Mouse (Mus musculus) retina, embryonic 14.5 days (tissue): Measurements from ENCODE around the gene Olfr417.
"Not testable (repeated sequence)": the region's sequence is repeated elsewhere in the genome, so short reads cannot be mapped to it uniquely, and the experiment has no call there.

Experiments
- DNase-seq: peaks from one replicate; pipeline ENCODE4 v3.0.0-alpha.2; 2015; ENCODE audit warnings: low spot score

The Olfr417 gene

DNA sequence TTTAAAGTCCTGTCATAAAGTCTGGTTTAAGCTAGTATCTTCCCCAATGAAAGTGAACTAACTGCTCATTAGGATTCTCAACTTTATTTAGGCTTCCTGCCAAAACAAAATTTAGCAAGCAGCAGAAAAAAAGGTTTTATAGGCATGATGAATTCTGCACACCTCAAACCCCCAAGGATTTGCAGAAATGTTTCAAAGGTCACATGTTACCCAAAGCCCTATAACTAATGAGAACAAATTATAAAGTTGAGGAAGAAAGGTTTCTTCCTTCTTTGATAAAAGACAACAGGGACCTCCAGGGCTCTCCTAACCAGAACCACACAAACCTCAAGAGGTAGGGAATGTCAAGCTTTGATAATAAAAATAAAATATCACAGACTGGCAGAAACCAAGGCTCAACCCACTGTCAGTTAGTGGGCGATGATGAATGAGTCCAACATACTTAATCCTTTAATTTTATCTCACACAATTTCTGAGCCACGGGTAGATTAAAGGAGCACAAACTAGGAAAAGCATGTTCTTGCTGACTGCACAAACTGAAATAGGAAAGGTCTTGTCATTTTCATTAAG is at the start of gene Olfr417:
Gene Olfr417 (plus strand): TSS at position 241 of the 570 bp plus-strand sequence.
- no peak for DNase-seq

DNA sequence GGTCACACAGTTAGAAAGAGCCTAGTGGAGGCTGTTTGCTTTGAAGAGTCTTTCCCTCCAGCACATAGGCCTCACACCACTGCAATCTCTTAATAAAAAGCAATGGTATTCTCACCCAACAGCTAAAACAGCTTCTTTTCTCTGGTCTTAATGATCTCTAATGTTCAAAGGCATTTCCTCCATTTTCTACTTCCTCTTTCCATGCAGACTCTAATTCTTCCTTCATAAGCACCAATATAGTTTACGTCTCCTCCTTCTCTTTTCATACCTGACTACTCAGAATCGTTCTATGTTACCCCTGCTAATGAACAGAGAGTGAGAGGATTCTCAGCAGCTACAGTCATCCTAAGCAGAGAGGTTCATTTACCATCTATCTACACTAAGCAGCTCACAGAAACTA is 47.6 kb upstream of the Olfr417 start:
- no peak for DNase-seq

DNA sequence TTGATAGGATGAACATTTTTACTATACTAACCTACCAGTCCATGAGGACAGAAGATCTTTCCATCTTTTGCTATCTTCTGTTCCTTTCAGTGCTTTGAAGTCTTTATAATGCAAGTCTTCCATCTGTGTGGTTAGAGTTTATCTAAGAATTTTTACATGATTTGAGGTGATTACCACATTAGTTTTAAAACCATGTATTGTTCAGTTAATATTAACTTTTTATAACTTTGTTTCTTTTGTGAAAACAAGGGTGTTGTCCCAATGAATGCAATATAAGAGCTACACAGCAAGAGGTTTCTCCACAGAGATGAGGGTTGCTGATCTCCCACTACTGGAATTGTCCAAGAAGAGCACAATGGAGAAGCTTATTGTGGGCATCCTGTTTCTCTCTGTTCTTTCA is 34.7 kb upstream of the Olfr417 start, which contains the start of gene Mptx1:
Gene Mptx1 (plus strand): TSS at position 301 of the 400 bp plus-strand sequence.
- DNase-seq = no peak

DNA sequence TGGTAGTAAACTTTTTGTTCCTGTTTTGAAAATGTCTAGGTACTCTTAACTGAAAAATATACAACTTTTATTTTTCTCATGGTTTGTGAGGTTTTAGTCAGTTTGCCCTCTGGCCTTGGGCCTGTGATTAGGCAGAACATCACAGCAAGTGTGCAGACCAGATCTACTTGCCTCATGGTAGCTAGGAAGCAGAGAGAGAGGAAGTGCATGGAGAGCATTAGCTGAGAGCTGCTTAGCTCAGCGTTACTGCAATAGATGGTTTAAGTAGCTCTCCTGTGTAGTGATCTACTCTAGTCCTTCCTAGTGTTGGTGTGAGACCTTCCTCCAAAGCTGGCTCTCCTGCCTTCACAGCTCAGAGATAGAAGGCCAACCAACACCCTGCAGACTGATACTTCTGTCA is 11.3 kb upstream of the Olfr417 start:
- DNase-seq = not testable (repeated sequence)

DNA sequence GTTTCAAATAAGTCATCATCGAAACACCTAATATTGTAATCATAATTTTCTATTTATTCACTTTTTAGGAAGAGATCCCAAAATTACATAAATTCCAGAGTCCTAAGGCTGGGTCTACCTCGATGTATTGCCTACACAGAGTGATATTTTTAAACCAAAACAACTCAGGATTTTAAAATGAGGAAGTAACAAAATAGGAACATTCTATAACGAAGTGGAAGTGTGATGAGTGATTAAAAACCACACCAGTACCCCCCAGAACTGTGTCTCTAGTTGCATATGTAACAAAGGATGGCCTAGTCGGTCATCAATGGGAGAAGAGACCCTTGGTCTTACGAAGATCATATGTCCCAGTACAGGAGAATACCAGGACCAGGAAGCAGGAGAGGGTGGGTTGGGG is 10.3 kb upstream of the Olfr417 start:
- no peak for DNase-seq

DNA sequence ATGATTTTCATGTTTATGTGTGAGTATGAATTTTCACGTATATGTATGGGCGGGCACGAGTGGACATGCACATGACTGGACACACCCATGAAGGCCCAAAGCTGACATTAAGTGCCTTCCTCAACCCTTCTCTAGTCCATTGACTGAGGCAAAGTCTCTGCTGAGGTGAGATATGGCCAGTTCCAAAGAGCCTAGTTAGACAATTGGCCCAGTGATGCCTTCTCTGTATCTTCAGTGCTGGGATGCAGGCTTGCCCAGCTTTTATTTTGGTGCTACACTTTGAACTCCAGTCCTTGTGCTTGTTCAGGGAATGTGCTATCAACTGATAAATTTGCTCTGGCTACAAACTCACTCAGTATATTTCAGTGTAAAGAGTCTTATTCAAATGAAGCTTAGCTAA is 8.9 kb downstream of the Olfr417 start:
- no peak for DNase-seq

DNA sequence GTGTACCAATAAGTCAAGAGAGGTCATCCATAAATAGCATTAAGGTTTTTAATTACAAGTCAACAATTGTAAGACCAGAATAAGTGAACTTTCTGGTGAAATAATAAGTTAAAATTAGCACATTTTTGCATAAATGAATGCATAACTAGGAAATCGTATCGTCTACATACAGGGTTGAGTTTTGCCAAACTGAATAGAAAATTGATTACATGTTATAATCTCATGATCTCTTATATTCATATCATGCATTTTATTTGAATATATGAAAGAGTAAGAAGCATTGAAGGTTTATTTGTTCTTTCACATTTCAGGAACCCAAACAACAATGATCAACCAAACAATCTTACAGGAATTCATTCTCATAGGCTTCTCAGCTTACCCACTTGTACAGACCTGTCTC is 25.8 kb downstream of the Olfr417 start, which contains the start of gene Olfr248:
Gene Olfr248 (plus strand): TSS at position 301 of the 400 bp plus-strand sequence.
- no peak for DNase-seq

DNA sequence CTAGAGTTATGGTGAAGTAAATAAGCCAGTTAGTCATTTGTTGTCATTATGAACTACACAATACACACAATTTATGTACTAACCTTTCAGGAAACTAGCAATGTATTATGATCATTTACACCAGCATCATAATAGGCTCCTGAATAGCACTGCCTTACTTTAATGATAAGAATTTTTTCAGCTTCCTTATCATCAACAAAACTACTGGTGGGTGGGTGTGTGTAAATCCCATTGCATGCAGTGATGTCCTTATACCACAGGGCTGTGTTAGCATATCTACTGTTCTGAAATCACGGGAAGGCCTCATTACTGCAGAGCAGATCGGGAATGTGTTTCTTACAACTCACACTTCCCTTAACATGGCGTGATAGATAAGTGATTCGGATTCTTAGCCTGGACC is 58.0 kb downstream of the Olfr417 start:
- no peak for DNase-seq

DNA sequence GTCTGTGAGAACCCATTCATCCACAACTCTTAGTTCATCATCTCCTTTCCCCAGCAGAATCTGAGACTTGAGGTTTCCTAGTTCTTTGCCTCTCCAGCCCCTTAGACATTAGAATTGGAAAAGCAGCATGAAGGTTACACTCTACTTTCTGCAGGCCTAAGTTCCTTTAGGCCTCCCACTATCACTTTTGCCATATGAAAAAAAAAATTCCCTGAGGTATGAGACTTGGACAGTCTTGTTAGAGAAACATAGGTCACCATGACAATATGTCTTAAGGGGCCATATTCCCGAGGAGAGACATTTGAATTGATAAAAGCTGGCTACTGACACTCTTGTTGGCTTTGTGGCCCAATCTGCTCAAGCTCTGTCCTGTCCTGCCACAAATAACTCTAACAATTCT is 58.8 kb downstream of the Olfr417 start, which contains the start of gene Olfr414:
Gene Olfr414 (plus strand): TSS at position 301 of the 400 bp plus-strand sequence.
- no peak for DNase-seq
